Mouse (Mus musculus): Measurements from ENCODE around the gene Gpr153.
A peak's percentile ranks its signal among the peaks of the same experiment; 100 is the strongest.

The Gpr153 gene

DNA sequence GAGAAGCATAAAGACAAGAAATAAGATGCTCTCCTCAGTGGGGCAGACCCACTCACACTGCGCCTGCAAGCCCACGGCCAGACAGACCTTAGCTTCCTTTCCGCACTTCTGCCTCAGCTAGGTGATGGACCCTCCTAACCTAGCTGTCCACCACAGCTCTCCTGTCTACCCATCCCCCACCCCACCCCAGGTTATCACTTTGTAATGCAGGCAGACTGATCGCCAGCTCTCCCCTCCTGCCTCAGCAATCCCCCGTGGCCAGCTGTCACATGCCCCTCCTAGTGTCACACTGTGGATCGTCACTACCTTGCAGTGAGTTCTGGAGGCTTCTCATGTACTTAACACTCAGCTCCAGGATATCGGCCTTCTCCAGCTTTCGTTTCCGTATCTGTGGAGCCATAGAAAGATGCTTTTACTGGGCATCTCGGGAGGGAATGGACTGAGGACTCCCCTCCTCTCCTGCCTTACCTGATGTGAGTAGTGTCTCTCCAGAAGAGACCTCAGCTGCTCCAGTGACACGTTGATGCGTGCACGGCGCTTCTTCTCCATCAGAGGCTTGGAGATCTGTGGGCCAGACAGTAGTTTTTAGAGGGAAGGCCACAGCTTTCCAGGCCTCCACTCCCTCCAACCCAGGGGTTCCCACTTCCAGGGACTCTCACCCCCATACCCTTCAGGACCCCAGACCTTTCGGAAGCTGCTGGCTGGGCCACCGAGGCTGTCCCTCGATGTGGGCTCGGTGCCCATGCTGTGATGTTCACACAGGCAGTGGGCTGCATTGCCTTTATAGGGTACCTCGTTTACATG is 13.5 kb downstream of the Gpr153 start:
- no peak for DNase-seq (ENCODE audit: low spot score)

GRCm38 (mm10) chr4:152288398-152288945 is 14.4 kb downstream of the Gpr153 start:
- DNase-seq (ENCODE audit: low spot score) = no peak

DNA sequence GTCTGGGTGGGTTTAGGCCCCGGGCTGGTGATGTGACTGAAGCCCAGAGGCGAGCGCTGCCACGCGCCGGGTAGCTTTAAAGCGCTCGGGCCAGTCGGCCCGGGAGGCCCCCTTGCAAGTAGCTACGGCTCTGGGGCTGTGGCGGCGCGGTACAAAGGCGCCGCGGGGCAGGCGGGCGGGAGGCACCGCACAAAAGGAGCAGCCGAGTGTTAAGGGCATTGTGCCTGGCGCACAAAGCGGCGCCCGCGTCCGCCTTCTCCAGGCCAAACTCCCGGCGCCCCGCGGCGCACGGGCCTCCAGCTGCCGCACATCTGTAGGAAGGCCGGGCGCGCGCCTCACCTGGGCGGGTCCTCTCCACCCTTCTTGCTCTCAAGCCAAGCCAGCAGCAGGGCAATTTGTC is 16.4 kb downstream of the Gpr153 start:
- no peak for DNase-seq (ENCODE audit: low spot score)

DNA sequence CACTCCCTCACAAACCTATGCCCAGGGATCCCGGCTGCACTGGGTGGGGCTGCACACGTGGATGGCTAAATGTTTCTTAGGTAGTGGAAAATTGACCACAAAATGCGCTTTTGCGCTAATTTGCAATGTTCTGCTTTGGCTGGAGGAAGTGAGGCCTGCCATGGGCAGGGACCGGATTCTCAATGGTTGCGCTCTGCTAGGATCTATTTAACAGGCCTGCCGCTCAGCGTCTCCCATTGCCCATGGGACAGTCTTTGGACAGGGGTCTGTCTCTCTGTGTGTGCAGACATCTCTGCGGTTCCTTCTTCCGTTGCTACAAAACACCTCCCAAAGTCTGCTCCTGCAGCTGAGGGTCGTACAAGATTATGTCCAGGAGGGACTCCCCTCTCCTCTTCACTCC is 17.0 kb downstream of the Gpr153 start:
- DNase-seq (ENCODE audit: low spot score) = no peak

GRCm38 (mm10) chr4:152291562-152291961 is 17.5 kb downstream of the Gpr153 start, which contains the start of gene Hes3:
Hes3 (minus strand) TSS chr4:152291662.
- no peak for DNase-seq (ENCODE audit: low spot score)

DNA sequence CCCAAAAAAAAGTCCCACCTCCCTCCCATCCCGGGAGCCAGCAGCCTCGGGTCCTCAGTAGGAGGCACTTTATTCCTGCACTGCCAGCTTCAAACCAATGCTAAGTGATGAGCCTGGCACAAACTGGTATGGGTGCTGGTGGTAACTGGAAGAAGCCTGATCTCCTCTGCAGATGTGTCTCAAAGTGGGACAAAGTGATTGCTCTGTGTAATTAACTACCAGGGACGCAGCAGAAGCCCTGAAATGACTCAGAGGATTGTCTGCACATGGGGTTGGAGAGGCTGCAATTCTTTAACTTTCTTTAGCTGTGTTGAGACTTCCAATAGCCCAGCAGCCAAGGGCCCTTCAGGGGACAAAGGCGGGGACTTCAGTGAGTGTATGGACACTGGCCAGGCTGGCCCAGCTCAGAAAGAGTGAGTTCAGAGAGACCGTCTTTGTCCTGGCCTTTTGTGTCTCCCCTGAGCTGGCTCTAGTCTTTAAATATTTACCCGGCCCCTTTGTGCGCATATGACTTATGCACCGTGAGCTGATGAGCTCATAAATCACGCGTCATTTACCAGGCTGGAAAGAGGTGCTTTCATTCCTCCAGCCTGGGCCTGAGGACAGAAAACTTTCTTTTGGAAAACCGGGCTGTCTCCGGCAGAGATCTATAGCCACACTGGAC is 18.2 kb downstream of the Gpr153 start:
- no peak for DNase-seq (ENCODE audit: low spot score)

- no peak for DNase-seq (ENCODE audit: low spot score)
Measured at GRCm38 (mm10) chr4:152294188-152294929, 20.3 kb downstream of the Gpr153 start.

DNA sequence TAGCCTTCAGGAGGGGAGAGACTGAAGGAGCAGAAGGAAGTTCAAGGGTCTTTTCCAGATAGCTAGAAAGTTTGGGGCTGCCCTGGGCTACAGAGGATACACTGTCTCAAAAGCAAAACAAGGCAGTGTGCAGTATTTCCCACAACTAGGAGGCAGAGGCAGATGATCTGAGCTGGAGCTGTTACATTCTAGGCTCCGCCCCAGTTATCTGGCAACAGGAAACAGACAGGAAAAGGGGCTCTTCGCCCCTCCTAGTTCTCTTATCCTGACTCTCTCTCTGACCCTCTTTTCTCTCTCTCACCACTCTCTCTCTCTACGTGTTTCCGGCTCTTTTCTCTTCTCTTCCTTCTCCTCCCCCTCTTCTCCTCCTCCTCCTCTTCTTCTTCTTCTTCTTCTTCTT is 21.9 kb downstream of the Gpr153 start:
- DNase-seq (ENCODE audit: low spot score) = no peak

- no peak for DNase-seq (ENCODE audit: low spot score)
Measured at GRCm38 (mm10) chr4:152296371-152296770, 22.3 kb downstream of the Gpr153 start.

- DNase-seq (ENCODE audit: low spot score) = peak; percentile 100
Measured at GRCm38 (mm10) chr4:152296874-152297861, 23.1 kb downstream of the Gpr153 start, which contains the start of gene Icmt. Icmt (plus strand) TSS chr4:152297227.

GRCm38 (mm10) chr4:152298836-152299235 is 24.8 kb downstream of the Gpr153 start:
- DNase-seq (ENCODE audit: low spot score) = no peak

DNA sequence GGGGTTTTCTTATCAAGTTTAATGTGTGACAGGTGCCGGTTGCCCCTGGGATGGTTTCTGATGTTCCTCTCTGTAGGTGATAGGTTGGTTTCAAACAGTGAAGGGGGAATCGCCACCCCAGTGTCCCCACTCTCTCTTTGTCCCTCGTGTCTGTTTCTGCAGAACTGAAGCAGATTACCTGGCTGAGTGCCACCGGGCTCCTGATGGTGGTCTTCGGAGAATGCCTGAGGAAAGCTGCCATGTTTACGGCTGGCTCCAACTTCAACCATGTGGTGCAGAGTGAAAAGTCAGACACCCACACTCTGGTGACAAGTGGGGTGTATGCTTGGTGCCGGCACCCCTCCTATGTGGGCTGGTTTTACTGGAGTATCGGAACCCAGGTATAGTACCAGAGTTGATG is 26.3 kb downstream of the Gpr153 start:
- DNase-seq (ENCODE audit: low spot score) = no peak

DNA sequence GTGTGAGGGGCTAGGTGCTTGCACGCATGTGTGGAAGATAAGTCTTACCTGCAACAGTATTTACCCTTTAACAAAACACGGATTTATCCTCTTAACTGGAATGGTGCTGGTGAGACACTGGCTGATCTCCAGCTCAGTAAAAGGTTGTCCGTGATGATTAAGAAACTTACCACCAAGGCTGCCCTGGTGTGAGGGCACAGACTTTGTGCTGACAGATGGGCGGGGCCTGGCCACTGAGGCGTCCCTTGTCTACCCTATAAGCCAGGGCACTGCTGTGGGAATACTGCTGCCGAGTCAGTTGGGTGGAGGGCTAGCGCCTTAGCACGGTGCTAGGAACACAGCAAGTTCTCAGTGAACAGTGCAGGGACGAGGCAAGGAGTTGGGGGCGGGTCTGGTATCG is 28.0 kb downstream of the Gpr153 start:
- DNase-seq (ENCODE audit: low spot score) = no peak

- no peak for DNase-seq (ENCODE audit: low spot score)
Measured at GRCm38 (mm10) chr4:152303172-152303571, 29.1 kb downstream of the Gpr153 start.

- DNase-seq (ENCODE audit: low spot score) = no peak
Measured at GRCm38 (mm10) chr4:152304685-152305084, 30.7 kb downstream of the Gpr153 start.

DNA sequence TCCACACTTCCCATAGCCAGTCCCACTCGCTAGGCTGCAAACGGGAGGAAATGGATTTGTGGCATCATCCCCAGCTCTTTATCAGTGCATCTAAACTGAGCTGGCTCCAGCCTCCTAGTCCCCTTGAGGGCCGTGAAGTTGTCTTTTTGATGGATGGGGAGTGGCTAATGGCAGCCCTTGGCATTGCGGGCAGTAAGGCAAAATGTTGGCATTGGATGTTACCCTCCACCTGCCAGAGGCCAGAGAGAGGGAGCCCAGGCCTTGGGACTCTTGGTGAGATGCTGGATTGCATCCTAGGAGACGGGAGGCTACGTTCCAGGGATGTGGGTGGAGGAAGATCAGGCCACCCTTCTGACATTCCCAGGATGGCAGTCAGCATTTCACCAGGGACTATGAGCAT is 32.0 kb downstream of the Gpr153 start:
- DNase-seq (ENCODE audit: low spot score) = no peak

- DNase-seq (ENCODE audit: low spot score) = no peak
Measured at GRCm38 (mm10) chr4:152307542-152307941, 33.5 kb downstream of the Gpr153 start.

GRCm38 (mm10) chr4:152312186-152312585 is 38.2 kb downstream of the Gpr153 start:
- no peak for DNase-seq (ENCODE audit: low spot score)

- DNase-seq (ENCODE audit: low spot score) = no peak
Measured at GRCm38 (mm10) chr4:152313211-152313632, 39.2 kb downstream of the Gpr153 start.

GRCm38 (mm10) chr4:152313934-152314333 is 39.9 kb downstream of the Gpr153 start:
- no peak for DNase-seq (ENCODE audit: low spot score)
